Mouse (Mus musculus): ENCODE measurements around the gene Mansc1. TPM values are rescaled to one million over a fixed set of nuclear protein-coding genes. Genes with fewer than 3 reads are reported as not detected.

Gene Mansc1
- polyA plus RNA-seq, 1 experiment from 2014 or later, result 1.2 TPM

GRCm38 (mm10) chr6:134659108-134659958, 27.0 kb upstream of the Mansc1 start:
- Histone ChIP-seq H3K27me3 (replicated peaks) (no peaks in the 10 kb centered on the region), H3K9ac (no peak overlapping the region), H3K9me3 (no peaks in the 10 kb centered on the region), H3K4me2 (replicated peaks) (no peak overlapping the region), H3K27ac (no peak overlapping the region), H3K4me3 (no peak overlapping the region), H3K36me3 (no peaks in the 10 kb centered on the region), H3K4me1 (no peaks in the 10 kb centered on the region)
- WGBS, result 21% methylated on average over 9 of the region's 9 CpGs
- peak; percentile 91 for ATAC-seq (ENCODE audit: low FRiP score, low read depth)

DNA sequence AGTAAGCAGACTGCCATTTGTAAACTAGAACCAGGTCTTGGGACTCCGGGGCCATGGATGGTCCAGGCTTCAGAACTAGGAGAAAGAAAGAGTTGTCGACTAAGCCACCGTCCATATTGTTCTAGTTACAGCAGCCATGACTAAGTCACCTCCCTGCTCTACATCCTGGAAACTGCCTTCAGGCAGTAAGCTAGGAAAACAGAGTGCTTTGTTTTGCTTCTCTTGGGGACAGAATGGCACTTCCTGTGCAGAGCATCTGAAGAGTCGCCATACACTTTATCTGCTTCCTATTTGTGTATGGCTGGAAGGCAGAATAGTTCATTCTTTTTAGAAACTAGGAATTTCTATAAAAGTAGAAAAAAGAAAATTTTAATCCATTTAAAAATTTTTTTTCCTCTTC, 24.2 kb upstream of the Mansc1 start:
- Histone ChIP-seq H3K36me3 (no peaks in the 10 kb centered on the region), H3K4me2 (replicated peaks) (no peak overlapping the region), H3K4me3 (no peak overlapping the region), H3K27me3 (replicated peaks) (no peaks in the 10 kb centered on the region), H3K4me1 (no peaks in the 10 kb centered on the region), H3K27ac (no peak overlapping the region), H3K9me3 (no peaks in the 10 kb centered on the region), H3K9ac (no peak overlapping the region)
- WGBS, result 77% methylated on average over 4 of the region's 4 CpGs
- ATAC-seq (ENCODE audit: low FRiP score, low read depth), result no peak

GRCm38 (mm10) chr6:134648356-134648755, 16.1 kb upstream of the Mansc1 start:
- Histone ChIP-seq H3K4me2 (replicated peaks) (no peak overlapping the region), H3K4me3 (no peak overlapping the region), H3K27ac (no peak overlapping the region), H3K4me1 (0 out of 2 replicates have a peak, but pooled peaks cover 5% of the 10 kb centered on the region), H3K27me3 (replicated peaks) (no peaks in the 10 kb centered on the region), H3K9ac (no peak overlapping the region), H3K9me3 (no peaks in the 10 kb centered on the region), H3K36me3 (peaks cover 12% of the 10 kb centered on the region; the same call in 1 of the 2 replicates)
- WGBS, result 54% methylated on average over 5 of the region's 5 CpGs
- no peak for ATAC-seq (ENCODE audit: low FRiP score, low read depth)

GRCm38 (mm10) chr6:134647621-134648020, 15.3 kb upstream of the Mansc1 start:
- ATAC-seq (ENCODE audit: low FRiP score, low read depth), result no peak
- WGBS, result 15% methylated on average over 5 of the region's 5 CpGs
- Histone ChIP-seq H3K36me3 (peaks cover 12% of the 10 kb centered on the region; the same call in 1 of the 2 replicates), H3K27ac (no peak overlapping the region), H3K9ac (no peak overlapping the region), H3K27me3 (replicated peaks) (no peaks in the 10 kb centered on the region), H3K4me1 (0 out of 2 replicates have a peak, but pooled peaks cover 5% of the 10 kb centered on the region), H3K9me3 (no peaks in the 10 kb centered on the region), H3K4me2 (replicated peaks) (no peak overlapping the region), H3K4me3 (no peak overlapping the region)

- Histone ChIP-seq H3K4me2 (replicated peaks) (no peak overlapping the region), H3K9me3 (no peaks in the 10 kb centered on the region), H3K27me3 (replicated peaks) (no peaks in the 10 kb centered on the region), H3K4me3 (no peak overlapping the region), H3K36me3 (peaks cover 12% of the 10 kb centered on the region; the same call in 1 of the 2 replicates), H3K4me1 (0 out of 2 replicates have a peak, but pooled peaks cover 5% of the 10 kb centered on the region), H3K27ac (no peak overlapping the region), H3K9ac (no peak overlapping the region)
- 93% methylated on average over 6 of the region's 6 CpGs for WGBS
- ATAC-seq (ENCODE audit: low FRiP score, low read depth), result no peak
Measured at GRCm38 (mm10) chr6:134646835-134647234, 14.5 kb upstream of the Mansc1 start.

GRCm38 (mm10) chr6:134643296-134643695, 11.0 kb upstream of the Mansc1 start:
- 93% methylated on average over 5 of the region's 5 CpGs for WGBS
- no peak for ATAC-seq (ENCODE audit: low FRiP score, low read depth)
- no peak overlapping the region for H3K27ac ChIP-seq
- no peaks in the 10 kb centered on the region for H3K9me3 ChIP-seq
- H3K27me3 ChIP-seq (replicated peaks), result no peaks in the 10 kb centered on the region
- H3K36me3 ChIP-seq, result peaks cover 12% of the 10 kb centered on the region; the same call in 1 of the 2 replicates
- no peak overlapping the region for H3K4me2 ChIP-seq (replicated peaks)
- H3K9ac ChIP-seq, result no peak overlapping the region
- no peak overlapping the region for H3K4me3 ChIP-seq
- H3K4me1 ChIP-seq, result 0 out of 2 replicates have a peak, but pooled peaks cover 3% of the 10 kb centered on the region

GRCm38 (mm10) chr6:134641738-134642446, 9.6 kb upstream of the Mansc1 start:
- Histone ChIP-seq H3K27ac (no peak overlapping the region), H3K4me1 (0 out of 2 replicates have a peak, but pooled peaks cover 3% of the 10 kb centered on the region), H3K4me3 (peak overlapping the region; percentile 89), H3K4me2 (replicated peaks) (peak overlapping the region; percentile 77), H3K9me3 (no peaks in the 10 kb centered on the region), H3K9ac (no peak overlapping the region), H3K27me3 (replicated peaks) (no peaks in the 10 kb centered on the region), H3K36me3 (peaks cover 12% of the 10 kb centered on the region; the same call in 1 of the 2 replicates)
- 82% methylated on average over 9 of the region's 9 CpGs for WGBS
- no peak for ATAC-seq (ENCODE audit: low FRiP score, low read depth)

DNA sequence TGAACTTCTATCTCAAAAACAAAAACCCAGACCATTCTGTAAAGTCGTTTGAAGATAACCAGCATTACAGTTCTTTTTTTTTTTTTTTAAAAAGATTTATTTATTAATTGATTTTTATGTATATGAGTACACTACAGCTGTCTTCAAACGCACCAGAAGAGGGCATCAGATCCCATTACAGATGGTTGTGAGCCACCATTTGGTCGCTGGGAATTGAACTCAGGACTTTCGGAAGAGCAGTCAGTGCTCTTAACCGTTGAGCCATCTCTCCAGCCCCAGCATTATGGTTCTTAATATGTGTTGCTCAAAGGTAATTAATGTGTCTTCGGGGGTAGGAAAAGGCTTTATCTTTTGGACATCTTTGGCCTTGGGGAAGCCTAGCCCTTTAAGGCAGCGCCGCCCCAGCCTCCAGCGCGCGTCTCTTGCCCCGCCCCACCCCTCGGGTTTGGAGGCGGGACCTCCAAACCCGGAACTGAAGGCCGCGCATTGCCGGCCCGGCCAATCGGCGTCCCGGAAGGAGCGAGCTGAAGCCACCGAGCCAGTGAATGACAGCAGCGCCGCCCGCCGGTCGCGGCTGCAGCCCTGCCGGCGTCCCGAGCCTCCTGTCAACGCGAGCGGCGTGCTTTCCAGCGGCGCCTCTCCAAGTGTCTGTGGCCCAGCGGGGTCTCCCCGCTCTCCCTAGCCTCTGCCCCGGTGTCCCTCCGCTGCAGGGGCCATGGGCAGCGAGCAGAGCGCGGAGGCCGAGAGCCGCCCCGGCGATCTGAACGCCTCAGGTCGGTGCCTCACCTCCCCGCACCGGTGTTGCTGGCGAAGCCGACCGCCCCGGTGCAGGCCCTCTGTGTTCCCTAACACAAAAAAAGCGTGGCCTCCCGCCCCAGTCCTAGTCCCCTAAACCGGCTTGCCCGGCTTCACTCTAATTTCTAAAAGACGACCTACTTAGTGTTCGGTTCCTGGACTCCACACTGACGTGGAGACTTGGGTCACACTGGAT, 8.5 kb upstream of the Mansc1 start:
- no peaks in the 10 kb centered on the region for H3K27me3 ChIP-seq (replicated peaks)
- H3K36me3 ChIP-seq, result peaks cover 7% of the 10 kb centered on the region; the same call in 1 of the 2 replicates
- 2% methylated on average over 64 of the region's 65 CpGs for WGBS
- 0 out of 2 replicates have a peak, but pooled peaks cover 3% of the 10 kb centered on the region for H3K4me1 ChIP-seq
- H3K9ac ChIP-seq, result peak overlapping the region; percentile 88
- peak overlapping the region; percentile 66; the same call in 1 of the 2 replicates for H3K27ac ChIP-seq
- peak overlapping the region; percentile 77 for H3K4me2 ChIP-seq (replicated peaks)
- no peaks in the 10 kb centered on the region for H3K9me3 ChIP-seq
- ATAC-seq (ENCODE audit: low FRiP score, low read depth), result peak; percentile 99
- peak overlapping the region; percentile 89 for H3K4me3 ChIP-seq

DNA sequence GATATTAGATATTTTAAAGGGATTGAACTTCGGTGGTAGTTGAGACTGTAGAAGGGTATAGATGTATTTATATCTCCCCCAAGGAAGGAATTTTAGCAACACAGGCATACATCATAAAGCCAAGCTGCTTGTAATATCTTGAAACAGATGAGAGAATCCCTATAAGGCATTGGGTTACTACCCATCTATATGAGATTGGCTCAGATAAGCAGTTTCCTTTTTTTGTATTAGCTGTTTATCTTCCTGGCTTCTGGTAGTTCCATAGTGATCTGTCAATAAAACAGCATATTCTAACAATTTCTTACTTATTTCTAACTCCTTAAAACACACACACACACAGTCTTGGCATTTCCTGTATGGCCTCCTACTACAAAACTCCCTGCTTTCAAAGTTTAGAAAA, 7.6 kb upstream of the Mansc1 start:
- no peak for ATAC-seq (ENCODE audit: low FRiP score, low read depth)
- Histone ChIP-seq H3K4me3 (no peak overlapping the region), H3K27ac (no peak overlapping the region)

DNA sequence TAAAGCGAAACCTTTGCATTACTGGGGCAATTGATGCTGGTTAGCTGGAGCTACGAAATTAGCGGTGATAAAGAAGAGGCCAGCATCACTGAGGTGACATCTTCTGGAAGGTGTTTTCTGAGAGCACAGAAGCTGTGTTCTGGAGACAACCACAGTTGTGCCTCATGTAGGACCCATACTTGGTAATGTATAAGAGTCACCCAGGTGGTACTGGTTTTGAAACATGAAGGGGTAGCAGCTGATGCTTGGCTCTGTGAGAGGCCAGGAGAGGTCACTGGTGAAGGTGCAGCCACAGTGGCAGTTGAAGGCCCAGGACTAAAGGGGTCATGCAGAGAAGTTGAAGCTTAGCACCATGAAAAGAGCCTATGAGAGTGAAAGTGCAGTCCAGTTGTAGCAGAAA, 6.9 kb upstream of the Mansc1 start, which contains the start of gene Borcs5:
Gene Borcs5, plus strand, starts transcription at position 301 of the 400 bp plus-strand sequence.
- no peak within 1 kb of the TSS for H3K9ac ChIP-seq
- H3K4me1 ChIP-seq, result 0 out of 2 replicates have a peak, but pooled peaks cover 3% of the 10 kb centered on the region
- H3K4me2 ChIP-seq (replicated peaks), result no peak within 1 kb of the TSS
- H3K4me3 ChIP-seq, result no peak within 1 kb of the TSS
- no peaks in the 10 kb centered on the region for H3K36me3 ChIP-seq
- H3K9me3 ChIP-seq, result no peaks in the 10 kb centered on the region
- no peaks in the 10 kb centered on the region for H3K27me3 ChIP-seq (replicated peaks)
- WGBS, result 87% methylated on average over 3 of the region's 3 CpGs
- ATAC-seq (ENCODE audit: low FRiP score, low read depth), result no peak
- no peak within 1 kb of the TSS for H3K27ac ChIP-seq

More for the DNA sequence above, 7.6 kb upstream of the Mansc1 start:
- Histone ChIP-seq H3K9ac (no peak overlapping the region), H3K4me2 (replicated peaks) (no peak overlapping the region), H3K9me3 (no peaks in the 10 kb centered on the region), H3K27me3 (replicated peaks) (no peaks in the 10 kb centered on the region), H3K4me1 (0 out of 2 replicates have a peak, but pooled peaks cover 3% of the 10 kb centered on the region), H3K36me3 (no peaks in the 10 kb centered on the region)
- WGBS, result 95% methylated on average over 1 of the region's 1 CpGs

GRCm38 (mm10) chr6:134636476-134636875, 4.2 kb upstream of the Mansc1 start:
- Histone ChIP-seq H3K4me3 (no peak overlapping the region), H3K9me3 (no peaks in the 10 kb centered on the region), H3K4me1 (peaks cover 10% of the 10 kb centered on the region), H3K9ac (no peak overlapping the region), H3K27ac (no peak overlapping the region), H3K27me3 (replicated peaks) (peaks cover 14% of the 10 kb centered on the region), H3K36me3 (no peaks in the 10 kb centered on the region), H3K4me2 (replicated peaks) (no peak overlapping the region)
- ATAC-seq (ENCODE audit: low FRiP score, low read depth), result no peak
- 60% methylated on average over 4 of the region's 4 CpGs for WGBS
